Mouse (Mus musculus) spleen, postnatal 4 days (tissue): ENCODE measurements at regions not wholly inside any gene's neighbourhood (a gene's known extent, or its start where the extent isn't known, plus 50 kb on each side); places are given as distances from the start of the nearest gene placed in this dataset.
A peak's percentile ranks its signal among the peaks of the same experiment; 100 is the strongest.

Source experiments
- DNase-seq, 2 experiments: peaks; one replicate each; pipeline ENCODE4 v3.0.0; 2022; ENCODE audit warnings: low spot score in 2 of 2

DNA sequence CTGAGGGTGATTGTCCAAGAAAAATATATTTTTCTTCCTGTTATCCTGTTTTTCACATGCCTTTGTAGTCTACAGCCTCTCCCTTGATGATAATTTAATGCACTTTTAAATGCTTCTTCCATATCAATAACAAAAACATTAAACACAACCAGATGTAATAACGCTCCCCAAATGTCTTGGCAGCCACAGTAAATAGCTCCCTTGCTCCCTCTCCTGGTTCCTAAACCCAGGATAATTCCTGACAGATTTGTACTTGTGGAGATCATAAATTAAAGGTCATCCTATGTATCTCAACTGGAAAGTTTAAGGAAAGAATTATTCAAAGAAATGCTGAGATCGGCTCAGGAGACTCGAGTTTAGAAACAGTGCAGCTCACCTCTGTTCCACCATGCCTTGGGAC lies 306.6 kb downstream of the Arl4a start:
- DNase-seq: no peak

DNA sequence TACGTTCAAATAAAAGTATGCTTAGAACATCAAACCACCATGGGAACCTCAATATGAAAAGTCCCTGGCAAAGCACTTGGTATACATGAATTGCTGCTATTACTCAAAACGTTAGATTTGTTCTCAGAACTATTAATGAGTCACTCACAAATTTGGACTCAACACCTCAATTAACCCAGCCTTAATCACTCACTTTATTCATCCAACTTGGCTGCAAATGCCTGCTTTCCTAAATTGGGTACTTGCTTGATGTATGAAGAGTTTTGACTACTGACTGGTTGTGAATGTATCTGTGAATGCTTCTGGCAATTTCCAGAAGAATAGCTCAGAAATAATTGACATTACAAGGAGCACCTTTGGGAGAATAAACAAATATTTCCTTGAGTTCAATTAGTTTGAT lies 308.6 kb downstream of the Arl4a start:
- no peak for DNase-seq

DNA sequence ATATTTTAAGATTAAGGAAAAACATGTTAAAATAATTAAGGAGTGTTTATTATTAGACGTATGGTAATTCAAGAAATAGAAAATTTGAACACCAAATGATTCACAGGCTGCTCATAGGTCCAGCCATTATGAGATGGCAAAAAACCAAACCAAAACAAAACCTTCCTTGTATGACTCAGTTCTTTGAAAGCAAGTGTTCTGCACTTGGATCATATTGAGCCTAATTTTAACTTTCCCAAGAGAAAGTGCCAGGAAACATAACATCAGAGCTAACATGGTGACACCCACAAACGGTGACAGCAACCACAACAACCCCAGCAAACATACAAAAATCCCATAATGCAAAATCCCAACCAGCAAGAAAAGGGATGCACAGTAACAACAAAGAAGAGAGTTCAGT lies 313.7 kb downstream of the Arl4a start:
- no peak for DNase-seq

DNA sequence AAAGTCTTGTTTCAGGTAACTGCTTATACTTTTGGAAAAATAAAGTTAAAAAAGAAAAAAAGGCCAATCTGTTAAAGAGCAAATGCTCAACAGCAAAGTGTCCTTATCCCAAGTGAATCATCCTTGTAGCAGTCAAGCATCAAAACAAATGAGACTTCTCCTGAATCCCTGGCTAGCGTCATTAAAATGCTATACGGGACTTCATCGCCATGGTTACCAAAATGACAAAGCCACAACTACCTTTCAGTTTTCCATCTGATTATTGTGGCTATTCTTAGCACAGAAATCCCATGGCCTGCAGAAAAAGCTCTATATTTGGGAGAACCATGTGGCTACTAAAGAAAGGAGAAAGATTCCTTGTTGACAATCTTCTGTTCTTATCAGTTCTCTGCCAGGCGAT lies 322.7 kb downstream of the Arl4a start:
- DNase-seq: no peak

DNA sequence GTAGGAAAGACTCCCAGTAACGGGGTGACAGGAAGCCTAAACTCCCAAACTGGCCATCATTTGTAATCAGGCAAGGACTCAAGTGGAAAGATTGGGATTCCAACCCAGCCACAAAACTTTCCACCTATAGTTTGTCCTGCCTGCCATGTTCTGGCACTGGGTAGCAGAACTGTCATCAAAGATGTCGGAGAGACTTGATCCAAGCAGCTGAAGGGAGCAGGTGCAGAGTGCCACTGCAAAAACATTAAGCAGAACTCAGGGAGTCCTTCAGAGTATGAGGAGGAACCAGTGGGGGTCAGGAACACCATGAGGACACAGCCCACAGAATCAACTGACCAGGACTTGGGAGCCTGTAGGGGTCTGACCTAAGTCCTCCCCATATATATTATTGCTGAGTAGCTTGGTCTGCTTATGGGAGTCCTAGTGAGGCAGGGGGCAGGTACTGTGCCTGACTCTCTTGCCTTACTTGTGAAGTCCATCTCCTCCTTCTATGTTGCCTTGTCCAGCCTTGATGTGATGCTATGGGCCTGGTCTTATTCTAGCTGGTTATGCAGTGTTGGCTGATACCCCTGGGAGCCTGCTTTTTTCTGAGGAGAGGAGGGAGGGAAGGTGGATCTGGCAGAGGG lies 323.5 kb downstream of the Arl4a start:
- DNase-seq: no peak

DNA sequence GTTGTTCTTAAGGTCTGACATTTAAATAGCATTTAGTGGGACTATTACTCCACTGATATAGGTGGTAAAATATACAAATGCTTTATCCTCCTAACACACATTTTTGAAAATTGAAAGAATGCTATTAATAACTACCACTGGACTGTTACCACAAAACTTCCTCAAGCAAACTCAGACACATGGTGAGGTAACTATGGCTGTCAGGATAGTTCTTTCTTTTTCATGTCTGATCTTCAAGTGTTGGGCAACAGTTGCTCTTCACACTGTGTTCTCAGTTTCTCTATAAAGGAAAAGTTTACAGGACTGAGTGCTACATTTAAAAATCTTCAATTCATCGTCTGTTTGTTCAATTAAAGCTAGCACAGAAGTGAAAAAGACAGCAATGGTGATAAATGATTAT lies 326.0 kb downstream of the Arl4a start:
- DNase-seq: no peak

DNA sequence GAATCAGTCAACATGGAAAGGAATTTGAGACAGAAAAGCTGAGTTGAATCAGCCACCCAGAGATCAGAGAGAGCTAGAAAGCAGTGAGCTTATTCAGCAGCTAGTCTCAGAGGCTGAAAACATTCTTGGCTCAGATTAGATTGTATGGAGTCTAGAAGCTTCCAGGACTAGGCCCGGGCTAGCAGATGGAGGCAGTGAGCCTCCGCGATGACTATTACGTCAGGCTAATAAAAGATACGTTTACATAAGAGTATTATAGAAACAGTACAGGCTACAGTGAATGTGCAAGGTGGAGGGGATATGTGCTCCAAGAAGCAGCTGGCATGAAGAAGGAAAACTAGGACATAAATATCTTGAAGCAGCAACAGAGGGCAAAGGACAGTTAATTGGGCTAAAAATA lies 328.0 kb downstream of the Arl4a start:
- DNase-seq: no peak

DNA sequence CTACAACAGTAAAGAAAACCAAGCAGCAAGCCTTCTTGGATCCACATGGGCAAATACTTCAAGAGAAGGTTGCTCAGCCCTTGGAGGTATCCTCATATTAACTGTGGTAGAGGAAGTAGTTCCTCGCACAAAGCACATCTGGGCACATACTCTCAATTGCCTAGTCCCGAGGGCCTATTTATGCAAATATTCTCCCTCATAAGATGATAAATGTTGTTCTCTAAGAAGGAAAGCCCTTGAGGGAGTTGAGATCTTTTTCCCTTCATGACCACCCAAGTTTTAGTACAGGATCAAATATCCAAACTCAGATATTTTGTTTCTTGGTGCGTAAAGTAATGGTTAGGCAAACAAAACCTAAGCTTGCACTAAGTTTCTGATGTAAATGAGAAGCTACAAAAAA lies 340.6 kb downstream of the Arl4a start:
- no peak for DNase-seq

DNA sequence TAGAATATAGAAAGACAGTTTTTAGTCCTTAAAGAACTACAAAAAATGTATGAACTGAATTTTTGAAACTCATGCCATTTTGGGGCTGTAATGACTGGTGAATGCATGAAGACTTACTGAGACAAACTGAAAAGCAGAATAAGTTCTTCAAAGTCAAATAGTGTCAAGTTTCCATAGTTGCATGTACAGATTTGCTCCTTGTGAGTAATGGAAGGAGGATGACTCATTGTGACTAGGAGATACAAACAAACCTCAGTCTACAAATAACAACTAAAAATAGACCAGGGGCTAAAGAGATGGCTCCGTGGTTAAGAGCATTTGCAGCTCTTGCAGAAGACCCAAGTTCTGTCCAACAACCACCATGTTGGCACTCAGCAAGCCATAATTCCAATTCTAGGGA lies 342.5 kb downstream of the Arl4a start:
- DNase-seq: no peak

DNA sequence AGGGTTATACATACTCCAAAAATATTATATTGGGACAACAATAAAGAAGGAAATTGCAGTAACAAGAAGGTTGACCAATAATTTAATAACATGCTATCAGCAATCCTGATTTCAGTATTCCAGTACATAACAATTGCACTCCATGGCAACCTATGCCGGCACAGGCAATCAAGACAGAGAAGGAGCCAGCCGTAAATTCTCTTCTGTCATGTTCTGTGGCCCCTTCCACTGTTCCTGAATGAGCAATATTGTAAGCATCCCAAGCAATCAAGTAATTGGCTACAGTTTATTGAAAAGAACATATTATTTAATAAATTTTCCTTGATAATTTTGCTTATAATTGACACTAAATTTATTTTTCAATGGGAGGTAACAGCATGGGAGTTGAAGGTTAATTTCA lies 345.8 kb downstream of the Arl4a start:
- DNase-seq: no peak

DNA sequence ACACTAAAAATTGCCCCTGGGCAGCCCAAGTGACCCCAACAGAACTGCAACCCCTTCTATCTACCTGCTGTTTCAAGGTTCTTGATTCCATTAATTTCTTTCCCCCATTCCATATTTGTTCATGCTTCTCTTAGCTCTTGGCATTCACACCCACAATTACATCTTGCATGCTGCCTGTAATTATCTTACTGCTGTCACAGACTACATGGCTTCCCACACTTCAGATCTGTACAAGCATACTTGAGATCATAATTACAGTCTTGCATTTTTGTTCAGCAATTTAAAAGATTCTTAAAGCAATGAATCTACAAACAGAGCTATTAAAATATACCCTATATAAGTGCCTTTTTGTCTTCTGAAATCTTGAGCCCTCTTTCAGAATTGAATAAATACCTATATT lies 352.4 kb downstream of the Arl4a start:
- DNase-seq: no peak

DNA sequence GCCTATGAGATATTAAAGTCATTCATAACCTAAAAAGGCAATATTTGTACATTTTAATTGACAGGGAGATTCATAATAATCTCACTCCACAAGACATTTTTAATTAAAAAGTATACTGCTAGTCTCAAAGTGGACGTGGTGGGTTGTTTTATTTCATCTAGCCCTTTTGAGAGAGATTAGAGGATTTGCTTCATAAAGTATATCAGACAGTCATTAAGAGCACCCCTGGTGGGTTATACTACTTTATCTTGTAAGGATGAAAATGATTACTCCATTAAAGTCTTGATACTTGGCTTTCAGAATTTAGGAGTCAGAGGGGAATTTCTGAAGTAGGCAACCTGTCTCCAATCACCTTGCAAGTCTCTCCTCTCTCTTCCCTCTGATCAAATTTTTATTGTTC lies 355.7 kb downstream of the Arl4a start:
- DNase-seq: no peak

DNA sequence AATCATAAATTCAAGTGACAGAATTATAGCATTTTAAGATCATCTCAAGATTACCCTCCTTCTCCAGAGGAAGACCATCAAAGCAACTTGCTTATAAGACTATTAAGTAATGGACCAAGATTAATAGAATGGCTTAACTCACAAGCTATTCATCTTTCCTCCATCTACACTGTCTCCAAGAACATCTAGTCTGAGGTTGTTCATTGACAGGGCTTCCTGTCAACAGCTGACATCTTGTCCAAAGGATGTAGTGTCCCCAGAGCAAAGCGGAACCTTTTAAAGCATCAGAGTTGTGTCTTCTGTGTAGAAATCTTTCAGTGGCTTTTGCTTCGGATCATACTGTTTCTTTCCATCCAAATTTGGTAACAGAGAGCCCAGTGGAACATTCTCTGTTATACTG lies 362.2 kb downstream of the Arl4a start:
- DNase-seq: no peak

DNA sequence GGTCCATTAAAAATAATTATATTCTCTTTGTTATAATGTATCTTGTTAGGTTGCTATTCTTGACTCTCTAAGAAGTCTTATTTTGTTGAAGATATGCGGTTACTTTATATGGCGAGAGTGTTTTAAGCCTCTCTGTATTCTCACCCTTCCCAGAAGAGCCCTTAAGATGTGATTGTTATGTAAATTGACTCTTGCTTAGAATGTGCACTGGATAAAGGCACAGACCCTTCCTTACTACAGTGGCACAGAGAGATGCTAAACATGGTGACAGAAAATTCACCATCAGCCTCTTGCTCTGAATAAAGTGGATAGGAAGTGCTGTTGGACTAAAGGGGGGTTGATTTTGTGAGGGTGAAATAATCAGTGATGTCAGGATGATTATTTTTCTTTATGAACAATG lies 370.1 kb downstream of the Arl4a start:
- DNase-seq: no peak

DNA sequence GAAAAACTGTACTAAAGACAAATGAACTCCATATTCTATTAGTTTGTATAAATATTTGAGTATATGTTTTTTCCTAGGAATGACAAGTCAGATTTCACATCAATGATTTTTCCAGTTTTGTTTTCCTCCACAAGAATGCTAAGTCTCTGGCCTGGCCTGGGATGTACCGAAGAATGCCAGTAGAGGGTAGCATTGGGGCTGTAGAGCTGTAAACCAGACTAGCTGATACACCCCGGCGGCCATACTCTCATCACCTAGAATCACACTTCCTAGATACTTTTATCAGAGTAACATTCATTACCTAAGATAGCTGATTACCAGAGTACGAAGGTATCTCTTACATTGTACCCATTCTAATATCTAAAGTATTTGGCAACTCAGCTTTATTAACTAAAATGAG lies 372.4 kb downstream of the Arl4a start:
- DNase-seq: peak in 1 of 2 experiments; percentile 13

DNA sequence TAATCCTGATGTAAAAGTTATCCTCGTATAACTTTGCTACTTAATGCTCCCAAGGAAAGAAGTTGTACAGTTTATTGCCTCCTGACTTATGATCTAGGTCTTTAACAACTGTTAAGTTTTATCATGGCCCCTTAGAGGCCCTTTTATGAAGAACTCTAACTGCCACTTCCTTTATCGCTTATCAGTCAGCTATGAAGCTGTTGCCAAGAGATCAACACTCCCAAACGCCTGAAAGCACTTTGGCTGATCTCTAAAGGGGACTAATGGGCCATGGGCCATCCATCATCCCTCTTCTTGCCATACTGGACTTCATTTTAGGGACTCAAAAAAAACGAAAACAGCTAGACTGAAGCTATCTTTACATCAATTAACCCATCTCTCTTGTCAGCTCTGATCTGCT lies 377.4 kb downstream of the Arl4a start:
- DNase-seq: no peak

DNA sequence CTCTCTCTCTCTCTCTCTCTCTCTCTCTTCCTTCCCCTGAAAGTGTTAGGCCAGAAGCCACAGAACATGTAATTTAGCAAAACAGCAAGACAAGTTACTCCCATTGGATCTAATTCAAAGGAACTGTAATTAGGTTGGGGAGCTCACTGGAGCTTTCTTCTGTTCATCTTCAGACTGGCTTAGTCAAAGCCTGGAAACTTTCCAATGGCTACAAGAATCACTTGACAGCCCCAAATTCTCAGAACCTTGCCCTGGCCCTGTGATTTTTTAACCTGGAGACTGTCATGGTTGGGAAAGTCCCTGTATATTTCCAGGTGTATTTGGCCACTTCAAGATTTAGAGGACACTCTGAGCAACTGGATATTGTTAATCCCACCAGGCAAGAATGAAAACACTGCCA lies 381.2 kb downstream of the Arl4a start:
- no peak for DNase-seq

DNA sequence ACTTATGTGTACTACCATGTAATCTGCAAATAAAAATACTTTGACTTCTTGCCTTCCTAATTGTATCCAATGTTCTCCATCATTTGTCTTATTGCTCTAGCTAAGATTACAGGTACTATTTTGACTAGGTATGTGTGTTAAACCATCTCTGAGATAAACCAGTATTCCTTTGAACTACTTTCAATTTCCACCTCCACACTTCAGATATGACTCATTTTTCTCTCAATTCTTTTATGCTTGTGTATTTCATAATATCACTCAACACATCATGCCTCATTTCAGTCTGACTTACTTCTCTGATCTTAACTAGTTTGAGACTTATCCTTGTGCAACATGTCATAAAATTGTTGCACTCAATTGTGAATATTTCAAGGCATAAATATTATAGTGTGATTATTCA lies 388.9 kb downstream of the Arl4a start:
- no peak for DNase-seq

DNA sequence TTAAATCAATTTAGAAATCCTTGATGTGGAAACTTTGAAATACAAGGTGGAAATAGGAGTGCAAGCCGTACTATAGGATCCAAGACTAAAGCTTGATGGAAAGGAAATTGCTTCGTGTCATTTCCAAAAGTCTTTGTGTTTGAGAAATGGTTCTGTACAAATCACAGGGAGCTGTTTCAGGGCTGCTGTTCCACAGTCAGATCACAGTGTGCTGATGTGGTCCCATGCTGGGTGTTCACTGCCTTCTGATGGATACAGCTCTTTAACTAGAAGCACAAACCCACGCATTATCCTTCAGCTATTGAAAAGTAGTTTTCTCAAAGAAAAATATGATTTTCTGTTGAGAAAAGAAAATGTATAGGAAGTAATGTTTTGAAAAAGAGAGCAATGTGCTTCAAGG lies 391.3 kb downstream of the Arl4a start:
- DNase-seq: no peak

DNA sequence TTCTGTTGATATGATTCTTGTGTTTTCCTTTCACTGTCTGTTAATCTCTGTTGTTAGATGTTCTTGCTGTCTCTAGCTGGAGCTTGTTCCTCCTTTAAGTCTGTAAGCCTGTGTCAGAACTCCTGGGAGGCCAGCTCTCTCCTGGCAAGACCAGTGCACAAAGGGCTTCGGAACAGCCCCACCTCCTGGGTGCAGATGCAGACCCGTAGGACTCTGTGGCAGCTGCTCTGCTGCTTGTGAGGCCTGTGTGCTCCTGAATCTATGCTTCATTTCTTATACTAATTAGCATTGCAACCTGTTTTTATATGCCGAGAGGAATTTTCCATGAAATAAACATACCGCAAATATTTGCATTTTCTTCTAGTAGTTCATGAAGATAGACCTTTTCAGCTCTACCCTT lies 392.2 kb downstream of the Arl4a start:
- DNase-seq: no peak

DNA sequence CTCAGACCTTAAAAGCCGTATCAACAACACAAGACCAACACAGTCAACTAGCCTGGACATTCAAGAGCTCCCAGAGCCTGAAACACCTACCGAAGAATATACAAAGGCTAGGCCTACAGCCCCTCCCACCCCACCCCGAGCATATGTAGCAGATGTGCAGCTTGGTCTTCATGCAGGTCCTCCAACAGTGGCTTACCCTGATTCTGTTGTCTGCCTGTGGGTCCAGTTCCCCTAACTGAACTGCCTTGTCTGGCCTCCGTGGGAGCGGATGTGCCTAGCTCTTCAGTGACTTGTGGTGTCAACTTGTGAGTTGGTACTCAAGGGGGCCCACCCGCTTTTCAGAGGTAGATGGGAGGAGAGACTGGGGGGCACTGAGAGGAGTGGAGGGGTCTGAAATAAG lies 398.6 kb downstream of the Arl4a start:
- DNase-seq: no peak

DNA sequence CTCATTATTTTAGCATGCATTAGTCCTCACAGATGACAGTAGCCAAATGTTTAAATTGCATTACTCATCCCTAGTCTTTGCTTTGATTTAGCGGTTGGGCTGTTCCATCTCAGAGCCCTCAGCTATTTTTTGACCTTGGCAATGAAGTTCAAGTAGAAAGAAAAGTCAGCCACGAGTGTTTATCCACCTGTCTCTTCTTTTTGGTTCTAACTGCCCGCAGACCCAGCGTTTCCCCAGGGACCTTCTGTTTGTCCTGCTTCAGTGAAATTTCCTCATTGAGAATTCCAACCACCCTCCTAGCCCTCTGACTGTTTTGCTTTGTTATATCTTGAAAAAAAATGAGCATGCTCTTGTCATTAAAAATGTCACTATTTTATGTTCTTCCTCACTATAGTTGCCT lies 403.5 kb downstream of the Arl4a start:
- DNase-seq: no peak

DNA sequence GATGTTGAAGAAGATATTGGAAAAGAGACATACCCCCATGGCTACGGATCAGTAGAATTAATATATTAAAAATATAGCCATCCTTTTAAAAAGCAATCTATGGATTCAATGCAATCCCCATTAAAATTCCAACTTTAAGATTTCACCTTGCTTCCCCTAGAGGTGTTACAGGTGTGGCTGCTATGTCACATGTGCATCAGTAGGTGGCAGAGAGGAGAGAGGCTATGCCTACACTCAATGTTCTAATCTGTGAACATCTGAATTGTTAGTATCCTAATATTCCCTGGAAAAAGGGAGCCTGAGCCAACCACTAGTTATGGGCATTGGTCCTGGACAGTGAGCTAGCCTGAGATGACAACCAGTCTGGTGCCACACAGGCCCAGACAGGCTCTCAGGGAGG lies 416.6 kb downstream of the Arl4a start:
- no peak for DNase-seq

DNA sequence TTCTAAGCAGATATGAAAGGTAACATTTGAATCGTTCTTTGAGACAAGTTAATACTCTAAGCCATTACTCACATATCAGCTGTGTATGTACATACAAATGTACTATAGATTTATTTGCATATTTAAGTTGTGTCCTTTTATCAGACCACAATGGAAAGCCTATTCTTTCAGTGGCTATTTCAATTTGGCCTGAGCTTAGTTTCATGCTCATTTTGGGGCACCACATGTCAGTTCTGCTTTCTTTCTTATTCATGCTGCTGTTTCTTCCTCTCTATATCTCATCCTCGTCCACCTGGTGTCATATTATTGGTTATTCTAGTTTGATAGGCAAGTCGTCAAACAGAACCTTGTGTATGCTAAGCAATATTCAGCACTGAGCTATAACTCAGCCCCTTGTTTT lies 432.5 kb downstream of the Arl4a start:
- DNase-seq: no peak

DNA sequence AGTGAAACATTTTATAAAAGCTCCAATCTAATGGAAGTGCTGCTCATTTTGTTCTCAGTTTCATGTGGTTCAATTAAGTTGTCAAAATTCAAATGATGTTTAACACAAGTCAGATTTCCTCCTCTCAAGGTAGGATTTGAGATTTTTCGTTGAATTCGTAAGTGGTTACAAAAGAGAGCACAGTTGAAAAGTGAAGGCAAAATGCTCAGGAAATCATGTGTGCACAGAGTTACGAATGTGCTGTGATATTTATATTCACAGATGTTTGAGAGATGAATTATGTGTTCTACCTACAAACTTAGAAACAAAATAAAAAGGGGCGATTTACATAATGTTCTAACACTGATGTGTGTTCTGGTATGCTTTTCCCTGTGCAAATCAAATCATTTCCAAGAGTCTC lies 433.1 kb downstream of the Arl4a start:
- no peak for DNase-seq
